Mouse (Mus musculus): ENCODE measurements around the gene Ssu72.
"Not testable (repeated sequence)": the region's sequence is repeated elsewhere in the genome, so short reads cannot be mapped to it uniquely, and the experiment has no call there.

Ssu72 gene

DNA sequence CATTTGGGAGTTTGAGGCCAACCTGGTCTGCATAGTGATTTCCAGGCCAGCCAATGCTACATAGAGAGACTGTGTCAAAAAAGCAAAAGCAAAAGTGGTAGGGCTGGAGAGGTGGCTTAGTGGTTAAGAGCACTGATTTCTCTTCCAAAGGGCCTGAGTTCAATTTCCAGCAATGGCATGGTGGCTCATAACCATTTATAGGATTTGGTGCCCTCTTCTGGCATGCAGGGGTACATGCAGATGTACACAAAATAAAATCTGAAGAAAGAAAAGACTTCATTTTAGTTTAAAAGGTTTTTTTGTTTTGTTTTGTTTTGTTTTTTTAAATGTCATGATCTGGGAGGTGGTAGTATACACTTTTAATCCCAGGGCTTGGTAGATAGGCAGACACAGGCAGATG is 4.2 kb upstream of the Ssu72 start:
- DNase-seq (ENCODE audit: low spot score), result no peak

DNA sequence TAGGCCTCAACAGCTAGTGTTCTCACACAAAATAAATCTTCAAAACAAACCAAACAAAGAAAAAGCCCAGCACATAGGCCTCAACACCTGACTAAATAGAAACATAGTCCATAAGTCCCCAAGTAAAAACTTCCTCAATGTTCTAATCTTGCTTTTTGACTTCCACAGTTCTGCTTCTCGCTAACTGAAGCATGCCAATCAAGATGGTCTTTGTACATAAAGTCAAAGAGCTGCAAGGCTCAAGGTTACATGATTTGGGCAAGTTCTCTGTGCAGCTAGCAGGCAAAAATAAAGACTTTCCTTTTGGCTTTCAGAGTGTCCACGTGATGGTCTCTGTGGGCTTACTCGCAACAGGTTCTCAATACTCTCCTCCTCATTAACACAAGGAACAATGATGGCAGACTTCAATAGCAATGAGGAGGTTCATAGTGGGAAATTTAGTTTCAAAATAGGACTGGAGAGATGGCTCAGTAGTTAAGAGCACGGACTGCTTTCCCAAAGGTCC is 1.1 kb upstream of the Ssu72 start:
- no peak for DNase-seq (ENCODE audit: low spot score)

DNA sequence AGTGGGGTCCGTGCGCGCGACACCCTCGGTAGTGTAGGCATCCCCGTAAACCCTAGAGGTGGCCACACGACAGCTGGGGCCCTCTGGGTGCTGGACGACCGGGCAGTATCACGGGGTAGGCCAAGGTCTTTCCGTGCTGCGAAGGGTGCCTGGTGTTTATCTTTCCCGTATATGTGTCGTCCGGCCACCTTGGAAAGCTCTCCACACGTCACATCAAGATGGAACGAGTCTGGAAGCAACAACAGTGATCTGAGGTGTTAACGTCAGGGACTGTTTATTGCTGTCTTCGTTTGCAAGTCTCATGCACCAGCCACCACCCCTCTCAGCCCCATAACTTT is 961 bp downstream of the Ssu72 start:
- DNase-seq (ENCODE audit: low spot score), result no peak

DNA sequence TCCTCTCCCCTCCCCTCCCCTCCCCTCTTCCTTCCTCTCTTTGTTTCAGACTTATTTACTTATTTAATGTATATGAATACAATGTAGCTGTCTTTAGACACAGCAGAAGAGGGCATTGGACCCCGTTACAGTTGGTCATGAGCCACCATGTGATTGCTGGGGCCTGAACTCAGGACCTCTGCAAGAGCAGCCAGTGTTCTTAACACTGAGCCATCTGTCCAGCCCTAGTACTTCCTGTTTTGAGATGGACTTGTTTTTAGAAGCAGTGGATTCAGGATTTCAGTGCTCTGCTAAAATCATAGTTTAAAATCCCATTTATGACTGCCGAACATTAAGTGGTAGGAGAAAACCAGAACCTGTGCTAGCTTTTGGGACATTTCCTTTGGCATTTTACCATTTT is 4.0 kb downstream of the Ssu72 start:
- no peak for DNase-seq (ENCODE audit: low spot score)

DNA sequence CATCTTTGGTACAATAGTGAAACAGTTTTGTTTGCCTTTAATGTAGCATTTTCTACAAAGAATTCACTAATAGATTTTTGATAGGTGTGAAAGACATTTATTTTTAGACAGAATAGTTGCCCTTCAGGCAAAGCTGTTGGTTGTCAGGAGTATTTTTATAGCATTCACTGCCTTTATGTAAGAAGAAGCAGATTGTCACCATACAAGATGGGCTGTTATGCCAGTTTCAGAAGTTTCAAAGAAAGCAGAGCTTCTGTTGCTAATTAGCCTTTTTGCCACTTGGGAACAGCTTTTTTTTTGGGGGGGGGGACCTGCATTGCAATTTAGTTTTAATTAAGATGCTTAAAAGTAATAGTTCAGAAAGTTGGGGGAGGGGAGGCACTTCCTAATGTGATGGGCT is 4.4 kb downstream of the Ssu72 start:
- DNase-seq (ENCODE audit: low spot score), result no peak

DNA sequence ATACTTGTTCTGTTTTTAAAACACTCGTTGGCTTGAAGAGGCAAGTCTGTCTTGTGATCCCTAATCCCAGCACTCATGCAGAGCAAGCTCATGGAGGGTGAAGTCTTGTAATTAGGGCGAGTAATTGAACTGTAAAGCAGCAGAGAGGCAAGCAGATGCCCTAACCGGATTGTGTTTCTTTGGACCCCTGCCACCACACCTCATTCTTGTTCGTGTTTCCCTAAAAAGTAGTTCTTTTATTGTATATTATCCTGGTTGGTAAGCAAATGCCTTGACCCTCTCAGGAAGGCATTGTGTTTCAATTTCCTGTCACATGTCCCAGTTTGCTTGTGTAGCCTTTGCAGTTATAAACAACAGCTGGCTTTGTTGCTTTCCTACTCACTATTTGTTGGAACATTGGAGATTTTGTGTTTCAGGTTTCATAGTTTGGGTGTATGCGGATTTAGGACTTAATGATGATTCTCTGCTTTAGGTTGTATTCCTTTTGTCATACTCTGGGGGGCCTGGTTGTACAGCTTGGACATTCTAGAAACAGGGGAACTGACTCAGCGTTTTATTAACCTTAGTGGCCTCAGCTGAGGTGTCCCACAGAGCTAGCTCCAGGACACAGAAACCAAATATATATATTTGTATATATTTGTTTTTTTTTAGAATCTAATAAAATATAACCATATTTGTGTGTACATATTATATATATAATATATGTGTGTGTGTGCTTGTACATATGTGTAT is 6.1 kb downstream of the Ssu72 start:
- no peak for DNase-seq (ENCODE audit: low spot score)

DNA sequence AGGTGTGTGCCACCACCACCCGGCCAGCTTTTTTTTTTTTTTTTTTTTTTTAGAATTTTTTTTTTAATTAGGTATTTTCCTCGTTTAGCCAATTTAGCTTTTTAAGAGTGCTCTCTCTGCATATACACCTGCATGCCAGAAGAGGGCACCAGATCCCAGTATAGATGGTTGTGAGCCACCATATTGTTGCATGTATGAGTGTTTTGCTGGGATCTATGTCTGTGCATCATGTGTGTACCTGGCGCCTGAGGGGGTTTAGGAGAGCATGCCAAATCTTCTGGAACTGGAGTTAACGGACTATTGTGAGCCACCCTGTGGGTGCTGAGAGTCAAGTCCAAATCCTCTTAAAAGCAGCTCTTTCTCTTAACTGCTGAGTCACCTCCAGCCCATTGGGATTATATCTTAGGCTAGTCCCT is 17.1 kb downstream of the Ssu72 start:
- no peak for DNase-seq (ENCODE audit: low spot score)

DNA sequence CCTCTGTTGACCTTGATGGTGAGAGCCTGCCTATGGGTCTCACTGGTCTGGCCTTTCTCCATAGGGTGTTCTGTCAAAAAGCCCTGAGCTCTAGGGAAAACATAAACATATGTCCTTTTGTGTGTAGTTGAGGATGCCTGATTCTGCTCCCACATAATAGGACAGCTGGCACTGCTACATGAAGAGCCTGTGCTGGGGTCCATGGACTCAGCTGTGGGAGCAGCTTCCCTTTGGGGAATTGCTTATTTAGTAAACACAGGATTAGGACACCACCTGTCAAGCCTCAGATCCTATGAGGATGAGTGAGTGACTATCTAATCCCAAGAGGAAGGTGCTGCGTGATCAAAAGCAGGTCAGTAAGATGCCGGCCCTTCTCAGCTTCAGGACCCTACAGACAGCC is 23.4 kb downstream of the Ssu72 start:
- DNase-seq (ENCODE audit: low spot score), result no peak

DNA sequence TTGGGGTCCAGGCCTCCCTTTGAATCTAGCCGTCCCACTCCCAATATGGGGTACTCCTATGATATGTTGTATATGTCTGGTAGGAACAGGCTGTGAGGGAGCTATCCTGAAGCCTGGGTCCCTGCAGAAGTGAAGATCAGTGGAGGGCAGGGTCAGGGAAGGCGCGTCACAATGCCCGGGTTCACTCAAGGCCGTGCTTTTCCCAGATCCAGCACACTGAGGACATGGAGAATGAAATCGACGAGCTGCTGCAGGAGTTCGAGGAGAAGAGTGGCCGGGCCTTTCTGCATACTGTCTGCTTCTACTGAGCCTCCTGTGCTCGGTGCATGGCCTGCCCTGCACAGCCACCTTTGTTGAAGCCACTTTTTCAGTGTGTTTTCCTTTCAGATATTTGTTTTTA is 28.7 kb downstream of the Ssu72 start:
- DNase-seq (ENCODE audit: low spot score), result no peak

DNA sequence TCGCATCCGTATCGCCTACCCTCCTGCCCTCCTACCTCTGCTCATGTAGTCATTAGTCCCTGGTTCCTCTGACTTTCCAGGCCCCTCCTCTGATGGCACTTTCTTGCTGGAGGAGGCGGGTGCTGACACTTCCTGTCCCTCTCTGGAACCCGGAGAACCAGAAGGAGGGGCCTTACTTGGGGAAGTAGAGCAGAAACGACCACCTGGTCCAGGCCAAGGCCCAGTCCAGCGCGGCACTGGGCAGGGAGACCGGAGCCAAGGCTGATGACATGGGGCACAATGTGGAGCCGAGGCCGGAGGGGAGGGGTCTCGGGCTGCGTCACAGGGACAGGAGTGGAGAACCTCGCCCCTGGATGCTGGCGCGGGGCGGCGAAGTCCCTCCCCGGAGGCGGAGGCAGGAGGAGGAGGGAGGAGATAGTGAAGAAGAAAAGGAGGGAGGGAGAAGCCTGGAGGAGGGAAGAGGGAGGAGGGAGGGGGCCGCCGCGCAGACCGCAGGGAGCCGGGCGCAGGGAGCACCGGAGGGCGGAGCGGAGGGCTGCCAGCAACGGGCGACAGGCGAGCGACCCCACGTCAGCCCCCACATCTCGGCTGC is 29.8 kb downstream of the Ssu72 start, which contains the start of gene Tmem240:
Tmem240 (plus strand) TSS at position 451 of the 592 bp plus-strand sequence.
- DNase-seq (ENCODE audit: low spot score), result peak; percentile 65

DNA sequence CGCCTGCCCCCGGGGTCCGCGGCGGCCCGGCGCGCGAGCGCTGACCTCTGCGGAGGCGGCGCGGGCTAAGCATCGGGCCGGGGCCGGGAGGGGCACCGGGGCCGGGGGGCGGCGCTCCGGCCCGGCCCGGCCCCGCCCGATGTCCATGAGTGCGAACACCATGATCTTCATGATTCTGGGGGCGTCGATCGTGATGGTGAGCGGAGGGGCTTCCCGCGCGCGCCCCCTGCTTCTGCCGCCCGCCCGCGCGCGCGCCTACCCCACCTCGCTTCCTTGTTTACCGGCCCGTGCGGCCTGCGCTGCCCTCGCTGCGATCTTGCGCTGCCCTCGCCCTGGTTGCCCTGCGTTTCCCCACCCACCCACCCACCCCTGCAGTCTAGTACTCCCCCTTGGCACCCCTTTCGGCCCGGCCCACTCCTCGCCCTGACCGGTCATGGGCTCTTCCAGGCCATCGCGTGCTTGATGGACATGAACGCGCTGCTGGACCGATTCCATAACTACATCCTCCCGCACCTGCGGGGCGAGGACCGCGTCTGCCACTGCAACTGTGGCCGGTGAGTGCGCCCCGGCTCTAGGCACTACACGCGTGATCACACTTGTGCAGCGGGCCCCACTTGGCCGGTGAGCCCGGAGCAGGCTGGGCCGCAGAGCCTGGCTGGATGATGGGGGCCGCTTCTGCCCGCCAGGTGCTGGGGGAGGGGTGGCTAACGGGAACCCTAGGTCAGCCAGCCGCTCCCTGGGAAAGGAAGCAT is 30.5 kb downstream of the Ssu72 start:
- DNase-seq (ENCODE audit: low spot score), result no peak

DNA sequence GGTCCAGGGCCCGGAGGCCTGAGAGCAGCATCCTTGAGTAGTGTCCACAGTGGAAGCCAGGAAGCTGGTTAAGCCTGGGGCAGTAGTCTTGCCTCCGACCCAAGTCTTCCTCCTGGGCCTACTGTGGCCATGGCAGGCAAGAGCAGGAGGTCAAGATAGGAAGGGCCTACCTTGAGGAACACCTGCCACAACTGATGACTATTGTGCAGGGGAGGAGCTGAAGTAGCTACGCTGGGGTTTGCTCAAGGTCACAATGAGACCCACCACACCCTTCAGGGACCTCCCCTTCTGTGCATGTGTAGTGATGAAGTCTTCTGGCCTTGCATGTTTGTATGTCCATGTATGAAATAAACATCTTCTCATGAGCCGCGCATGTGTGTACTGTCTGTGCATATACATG is 31.2 kb downstream of the Ssu72 start:
- no peak for DNase-seq (ENCODE audit: low spot score)

DNA sequence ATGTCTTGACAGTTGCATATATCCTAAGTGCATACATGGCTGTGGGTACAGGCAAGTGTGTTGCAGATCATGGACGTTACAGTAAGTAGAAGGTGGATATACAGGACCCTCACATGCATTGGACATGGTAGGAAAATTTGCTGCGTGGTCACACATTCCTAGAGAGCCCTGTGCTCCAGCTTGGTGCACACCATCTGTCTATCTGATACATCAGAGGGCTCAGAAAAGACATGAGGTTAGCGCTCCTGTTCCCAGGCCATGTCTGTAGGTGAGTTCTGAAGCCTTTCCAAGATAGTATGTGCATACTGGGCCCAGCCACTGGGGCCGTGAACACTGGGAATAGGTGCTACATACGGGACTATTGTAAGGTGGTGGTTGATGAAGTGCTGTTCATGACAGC is 31.8 kb downstream of the Ssu72 start:
- no peak for DNase-seq (ENCODE audit: low spot score)

DNA sequence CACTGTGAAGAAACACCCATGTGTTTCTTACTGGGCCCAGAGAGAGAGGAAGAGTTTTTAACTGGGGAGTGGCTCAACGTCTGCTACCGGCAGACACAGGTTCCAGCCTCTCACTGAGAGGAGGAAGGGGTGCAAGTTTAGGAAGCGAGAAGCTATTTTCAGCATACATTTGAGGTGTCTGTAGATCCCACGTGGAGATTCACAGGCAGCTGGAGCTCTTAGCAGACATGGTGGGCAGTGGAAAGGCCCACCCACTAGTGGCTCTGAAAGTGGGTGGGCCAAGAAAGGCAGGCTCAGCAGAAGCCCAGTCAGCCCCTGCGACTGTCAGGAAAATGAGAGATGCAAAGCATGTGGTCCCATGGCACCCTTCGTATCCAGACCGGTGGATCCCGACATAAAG is 33.7 kb downstream of the Ssu72 start:
- DNase-seq (ENCODE audit: low spot score), result no peak

DNA sequence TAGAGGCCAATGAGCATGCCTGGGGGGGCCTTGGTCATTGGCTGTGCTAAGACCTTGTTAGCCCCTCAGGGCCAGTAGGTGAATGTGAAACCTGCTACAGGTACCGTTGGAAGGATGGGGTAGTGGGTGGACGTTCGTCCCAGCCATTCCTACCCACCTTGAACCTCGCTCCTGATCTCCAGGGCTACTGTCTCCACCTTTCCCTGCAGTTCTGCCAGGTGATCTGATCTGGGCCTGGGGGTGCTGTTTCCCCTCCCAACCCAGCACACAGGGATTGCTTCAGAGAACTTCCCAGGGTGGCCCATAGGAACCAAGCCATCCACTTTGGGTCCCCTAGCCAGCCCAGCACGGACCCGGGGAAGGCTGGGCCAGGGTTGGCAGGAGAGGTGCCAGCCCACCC is 34.6 kb downstream of the Ssu72 start:
- no peak for DNase-seq (ENCODE audit: low spot score)

DNA sequence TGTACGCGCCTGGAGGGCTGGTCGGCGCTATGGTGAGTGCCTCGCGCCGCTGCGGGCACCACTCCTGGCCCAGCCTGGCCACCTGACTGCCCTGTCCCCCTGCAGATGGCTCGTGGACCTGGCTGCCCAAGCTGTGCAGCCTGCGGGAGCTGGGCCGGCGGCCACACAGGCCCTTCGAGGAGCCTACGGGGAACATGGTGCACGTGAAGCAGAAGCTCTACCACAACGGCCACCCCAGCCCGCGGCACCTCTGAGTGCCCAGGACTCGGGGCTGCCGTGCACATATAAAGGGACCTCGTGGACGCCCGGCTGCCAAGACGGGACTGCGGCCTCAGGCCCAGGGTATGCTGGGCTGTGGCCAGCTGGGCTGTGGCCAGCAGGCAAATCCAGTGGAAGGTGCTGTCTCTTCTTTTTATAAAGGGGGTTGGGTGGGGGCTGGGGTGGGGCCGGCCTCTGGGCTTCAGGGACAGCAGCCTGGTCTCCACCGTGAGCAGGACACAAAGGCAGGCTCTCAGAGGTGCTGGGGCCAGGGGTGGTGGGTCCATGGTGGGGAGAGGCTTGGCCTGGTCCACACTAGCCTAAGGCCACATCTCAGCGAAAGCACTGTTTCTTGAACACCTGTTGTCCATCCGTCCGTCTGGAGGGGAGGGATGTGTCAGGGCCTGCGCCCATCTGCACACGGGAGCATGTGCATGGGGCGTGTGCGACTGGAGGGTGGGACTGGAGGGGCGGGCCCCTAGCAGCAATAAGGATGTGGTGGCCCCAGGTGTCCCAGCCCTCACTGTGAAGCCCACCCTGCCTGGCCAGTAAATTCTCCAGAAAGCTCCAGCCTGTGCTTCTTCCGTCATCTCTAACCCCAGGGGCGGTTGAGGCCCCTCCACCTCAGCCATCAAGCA is 35.4 kb downstream of the Ssu72 start:
- no peak for DNase-seq (ENCODE audit: low spot score)

DNA sequence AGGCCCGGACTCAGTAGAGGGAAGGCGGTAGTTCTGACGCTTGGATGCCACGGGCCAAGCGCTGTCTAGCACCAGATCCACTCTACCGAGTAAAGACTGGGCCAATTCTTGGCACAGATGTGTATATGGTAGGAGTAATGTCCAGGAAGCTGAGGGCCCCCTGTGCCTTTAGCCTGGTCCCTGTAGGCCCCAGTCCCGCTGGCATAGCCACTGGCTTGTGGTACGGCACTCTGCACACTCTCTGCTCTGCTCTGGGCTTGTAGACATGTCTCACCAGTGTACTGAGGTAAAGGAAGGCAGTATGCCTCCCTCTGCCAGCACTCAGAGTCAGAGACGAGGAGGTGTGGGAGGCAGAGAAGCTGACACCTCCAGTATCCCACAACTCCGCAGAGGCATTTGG is 36.1 kb downstream of the Ssu72 start:
- not testable (repeated sequence) for DNase-seq (ENCODE audit: low spot score)

DNA sequence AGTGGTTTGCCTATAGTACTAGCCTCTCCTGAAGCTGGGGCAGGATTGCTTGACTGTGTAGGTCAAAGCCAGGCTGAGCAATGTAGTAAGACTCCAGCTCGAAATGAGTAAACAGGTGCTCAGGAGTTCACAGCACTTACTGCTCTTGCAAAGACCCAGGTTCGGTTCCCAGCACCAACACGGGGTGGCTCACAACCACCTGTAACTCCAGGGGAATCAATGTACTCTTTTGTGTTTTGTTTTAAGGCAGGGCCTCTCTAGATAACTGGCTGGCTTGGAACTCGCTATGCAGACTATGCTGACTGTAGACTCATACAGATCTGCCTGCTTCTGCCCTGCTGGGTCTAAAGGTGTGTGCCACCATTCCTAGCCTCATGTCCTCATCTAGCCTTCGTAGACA is 38.1 kb downstream of the Ssu72 start:
- no peak for DNase-seq (ENCODE audit: low spot score)

DNA sequence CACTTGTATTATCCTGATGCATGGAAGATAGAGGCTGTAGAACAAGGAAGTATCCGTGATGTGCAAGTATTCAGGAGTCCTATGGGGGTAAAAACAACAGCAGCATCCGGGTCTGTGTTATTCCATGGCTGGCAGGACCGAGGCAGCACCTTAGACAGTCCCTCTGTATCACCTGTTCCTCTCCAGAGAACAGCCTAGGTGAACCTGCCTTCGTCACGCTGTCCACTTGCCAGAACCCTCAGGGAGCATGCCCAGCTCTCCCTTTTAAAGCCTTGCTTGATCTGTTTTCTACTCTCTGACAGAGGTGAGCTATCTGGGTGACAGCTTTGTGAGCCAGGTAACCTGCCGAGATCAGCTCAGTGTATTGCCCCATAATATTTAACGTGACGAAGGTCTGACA is 39.9 kb downstream of the Ssu72 start:
- no peak for DNase-seq (ENCODE audit: low spot score)

DNA sequence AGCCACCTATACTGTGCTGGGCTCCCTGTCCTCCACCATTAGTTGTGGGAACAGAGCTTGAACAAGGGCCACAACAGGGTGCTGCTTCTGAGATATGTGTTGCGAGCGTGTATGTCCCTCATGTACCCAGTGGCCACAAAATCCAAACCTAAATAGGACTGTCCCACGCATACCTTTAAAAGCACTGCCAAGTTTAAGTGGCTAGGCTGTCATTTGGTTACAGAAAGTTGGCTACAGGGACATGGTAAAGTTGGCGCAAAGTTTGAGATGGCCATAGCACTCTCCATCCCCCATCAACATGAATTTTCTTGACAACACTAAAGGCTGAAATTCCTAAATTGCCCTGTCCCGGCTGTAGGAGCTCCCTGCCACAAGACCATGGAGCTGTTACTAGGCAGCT is 40.5 kb downstream of the Ssu72 start:
- no peak for DNase-seq (ENCODE audit: low spot score)

DNA sequence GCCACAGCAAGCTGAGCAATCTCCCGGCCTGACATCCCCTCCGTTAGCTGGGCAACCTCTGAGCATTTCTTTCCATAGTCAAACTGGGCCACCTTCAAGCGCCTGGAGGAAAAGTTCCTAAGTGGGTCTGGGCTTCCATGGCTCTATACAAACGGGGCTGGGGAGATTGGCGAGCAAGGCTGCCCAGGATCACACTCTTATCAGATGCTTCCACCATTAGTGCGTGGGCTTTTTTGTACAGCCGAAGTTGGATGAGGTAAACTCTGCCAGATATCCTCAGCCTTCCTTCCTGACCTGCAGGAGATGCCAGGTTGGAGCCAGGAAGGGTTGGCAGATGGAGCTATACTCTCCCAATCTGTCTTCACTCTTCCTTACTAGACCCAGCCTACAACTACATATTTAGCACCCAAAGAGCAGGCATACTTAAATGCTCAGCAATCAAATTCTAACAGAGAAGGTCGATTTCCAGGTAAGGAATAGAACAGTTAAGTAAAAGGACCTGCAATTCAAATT is 41.5 kb downstream of the Ssu72 start:
- DNase-seq (ENCODE audit: low spot score), result no peak
